Comparison of ENCODE assay signal across 18 mouse cellular contexts in the genomic region with DNA sequence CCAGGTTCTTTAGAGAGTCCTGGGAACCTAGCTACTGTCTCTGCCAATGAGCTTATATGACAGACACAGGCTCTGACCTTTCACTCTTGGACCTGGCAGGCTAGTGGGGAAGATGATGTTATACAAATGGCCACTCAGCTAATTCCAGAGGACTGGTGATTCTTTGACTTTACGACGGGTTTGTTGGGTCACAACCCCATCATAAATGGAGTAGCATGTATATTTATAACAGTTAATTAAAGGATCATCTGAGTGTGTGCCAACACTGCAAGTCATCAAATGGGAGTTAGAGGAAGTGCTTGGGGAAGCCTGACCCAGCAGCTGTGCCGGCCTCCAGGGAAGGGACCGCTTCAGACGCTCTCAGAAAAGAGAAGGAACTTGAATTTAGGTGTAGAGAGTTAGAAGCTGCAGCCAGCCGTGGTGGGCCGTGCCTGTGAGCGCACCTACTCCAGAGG. TPM values are rescaled to one million over a fixed set of nuclear protein-coding genes. Genes with fewer than 3 reads are reported as not detected.
DNase-seq lines count a peak whose midpoint lies in the region; ATAC-seq and TF ChIP-seq lines count a peak whose summit lies in the region.
"Had no signal": no experiment of that assay in that cellular context is flagged by ENCODE, and none has a peak within 500 bp of the region (broad histone marks: within the 10 kb centered on the region; RNA-seq: fewer than 3 reads in every experiment).

No protein-coding gene starts in this region.

- DNase-seq in heart, adult 8-10 months (ENCODE audit: low spot score): peak; percentile 5
- no peak for DNase-seq in heart, adult 11 months
- no peak for DNase-seq in lung, adult 18-20 months
- peak in 1 of 3 experiments; percentile 45 for DNase-seq in liver, embryonic 14.5 days (ENCODE audit: low read depth in 3 of 3, low spot score in 3 of 3)
- no peak for DNase-seq in stomach, postnatal 0 days (ENCODE audit: low spot score)
- no peak for DNase-seq in forebrain, embryonic 14.5 days (ENCODE audit: low spot score)
- DNase-seq in layer of hippocampus, postnatal 25 days (ENCODE audit: extremely low spot score in 1 of 2, low spot score in 1 of 2): no peak
- DNase-seq: adrenal gland, adult 8-10 months; cerebellum, adult 11-12 months; gastrocnemius, postnatal 14 days; heart, postnatal 36 days had no signal

- H3K27ac ChIP-seq in lung, embryonic 15.5 days: peak overlapping the region; percentile 57; the same call in 1 of the 2 replicates
- H3K27ac ChIP-seq in liver, embryonic 14.5 days: peak overlapping the region; percentile 96
- no peak overlapping the region for H3K27ac ChIP-seq in stomach, postnatal 0 days (replicated peaks)
- H3K27ac ChIP-seq in forebrain, embryonic 14.5 days (ENCODE audit: low read depth, low read length): no peak overlapping the region
- H3K27ac ChIP-seq: midbrain, embryonic 10.5 days; neural tube, embryonic 12.5 days had no signal

- H3K36me3 ChIP-seq in lung, embryonic 15.5 days: no peaks in the 10 kb centered on the region
- H3K36me3 ChIP-seq in liver, embryonic 14.5 days (replicated peaks; ENCODE audit: control insufficient read depth, insufficient read depth, low read depth): no peaks in the 10 kb centered on the region
- H3K36me3 ChIP-seq in stomach, postnatal 0 days (ENCODE audit: control insufficient read depth, insufficient read depth, low read length): no peaks in the 10 kb centered on the region
- H3K36me3 ChIP-seq in forebrain, embryonic 14.5 days (ENCODE audit: control insufficient read depth, insufficient read depth, low read length): no peaks in the 10 kb centered on the region
- H3K36me3 ChIP-seq: midbrain, embryonic 10.5 days; neural tube, embryonic 12.5 days had no signal

- H3K4me2 ChIP-seq in lung, embryonic 15.5 days: no peak overlapping the region
- peak overlapping the region; percentile 74 for H3K4me2 ChIP-seq in liver, embryonic 14.5 days (ENCODE audit: low read depth)
- H3K4me2 ChIP-seq in stomach, postnatal 0 days (replicated peaks; ENCODE audit: low read depth): no peak overlapping the region
- H3K4me2 ChIP-seq in forebrain, embryonic 14.5 days (ENCODE audit: low read length): no peak overlapping the region
- H3K4me2 ChIP-seq: neural tube, embryonic 12.5 days had no signal

- TF ChIP-seq EP300 in liver, embryonic 14.5 days (IDR thresholded peaks at IDR 0.05; ENCODE audit: low read depth): no peak
- TF ChIP-seq EP300 in stomach, postnatal 0 days (optimal IDR thresholded peaks at IDR 0.05): no peak

- H3K9me3 ChIP-seq in lung, embryonic 15.5 days: no peaks in the 10 kb centered on the region
- no peaks in the 10 kb centered on the region for H3K9me3 ChIP-seq in liver, embryonic 14.5 days (ENCODE audit: control insufficient read depth, low read length)
- H3K9me3 ChIP-seq in stomach, postnatal 0 days (ENCODE audit: control insufficient read depth, low read length): no peaks in the 10 kb centered on the region
- H3K9me3 ChIP-seq in forebrain, embryonic 14.5 days (replicated peaks; ENCODE audit: control insufficient read depth, low read length): no peaks in the 10 kb centered on the region
- H3K9me3 ChIP-seq: midbrain, embryonic 10.5 days; neural tube, embryonic 12.5 days had no signal

- peaks cover 18% of the 10 kb centered on the region for H3K4me1 ChIP-seq in lung, embryonic 15.5 days
- H3K4me1 ChIP-seq in liver, embryonic 14.5 days (replicated peaks; ENCODE audit: control insufficient read depth in 2 of 2, insufficient read depth in 2 of 2, low read length in 1 of 2): peaks cover 38 to 49% of the 10 kb centered on the region in 2 experiments
- no peaks in the 10 kb centered on the region; the same call in 1 of the 2 replicates for H3K4me1 ChIP-seq in stomach, postnatal 0 days (replicated peaks; ENCODE audit: control insufficient read depth, insufficient read depth)
- 0 out of 2 replicates have a peak, but pooled peaks cover 2% of the 10 kb centered on the region for H3K4me1 ChIP-seq in forebrain, embryonic 14.5 days (ENCODE audit: control insufficient read depth, insufficient read depth, low read length)
- H3K4me1 ChIP-seq: midbrain, embryonic 10.5 days; neural tube, embryonic 12.5 days had no signal

- peak; percentile 76 for ATAC-seq in lung, embryonic 15.5 days (ENCODE audit: borderline replicate concordance, extremely low read depth, low FRiP score, low TSS enrichment)
- ATAC-seq in liver, embryonic 14.5 days (ENCODE audit: insufficient read depth): peak; percentile 50
- ATAC-seq in stomach, postnatal 0 days (ENCODE audit: low FRiP score, low TSS enrichment): 0 out of 2 replicates have a peak, but pooled peaks have one; percentile 18
- ATAC-seq in forebrain, embryonic 14.5 days: no peak

- H3K9ac ChIP-seq in lung, embryonic 15.5 days: no peak overlapping the region
- peak overlapping the region; percentile 60 for H3K9ac ChIP-seq in liver, embryonic 14.5 days (replicated peaks)
- H3K9ac ChIP-seq in stomach, postnatal 0 days (ENCODE audit: low read length): no peak overlapping the region
- H3K9ac ChIP-seq in forebrain, embryonic 14.5 days (ENCODE audit: low read length): no peak overlapping the region
- H3K9ac ChIP-seq: neural tube, embryonic 12.5 days had no signal

- H3K27me3 ChIP-seq in lung, embryonic 15.5 days: no peaks in the 10 kb centered on the region
- no peaks in the 10 kb centered on the region for H3K27me3 ChIP-seq in liver, embryonic 14.5 days (ENCODE audit: control insufficient read depth, insufficient read depth, low read length)
- H3K27me3 ChIP-seq in stomach, postnatal 0 days (ENCODE audit: control insufficient read depth, insufficient read depth, low read length): no peaks in the 10 kb centered on the region
- H3K27me3 ChIP-seq in forebrain, embryonic 14.5 days (replicated peaks; ENCODE audit: control insufficient read depth, insufficient read depth, low read length): no peaks in the 10 kb centered on the region
- H3K27me3 ChIP-seq: neural tube, embryonic 12.5 days had no signal

- no peak overlapping the region for H3K4me3 ChIP-seq in lung, embryonic 15.5 days
- H3K4me3 ChIP-seq in liver, embryonic 14.5 days (ENCODE audit: insufficient read depth in 1 of 2, low read depth in 2 of 2, low read length in 2 of 2): no peak overlapping the region
- no peak overlapping the region for H3K4me3 ChIP-seq in stomach, postnatal 0 days (ENCODE audit: low read depth, low read length)
- H3K4me3 ChIP-seq in forebrain, embryonic 14.5 days (ENCODE audit: low read depth, low read length): no peak overlapping the region
- H3K4me3 ChIP-seq: midbrain, embryonic 10.5 days; neural tube, embryonic 12.5 days had no signal

- no peak for TF ChIP-seq CTCF in liver, embryonic 14.5 days (IDR thresholded peaks at IDR 0.05; ENCODE audit: low read depth)
- TF ChIP-seq CTCF in stomach, postnatal 0 days (IDR thresholded peaks at IDR 0.05; ENCODE audit: low read depth): no peak

- 37% methylated on average over 8 of the region's 8 CpGs for WGBS in lung, embryonic 15.5 days
- 42% methylated on average over 8 of the region's 8 CpGs for WGBS in liver, embryonic 14.5 days (ENCODE audit: insufficient replicate concordance)
- 57% methylated on average over 8 of the region's 8 CpGs for WGBS in stomach, postnatal 0 days
- WGBS in forebrain, embryonic 14.5 days: 81% methylated on average over 8 of the region's 8 CpGs

RNA-seq across cellular contexts. Expression of gene Gm14214, which starts 4.2 kb away (rescaled TPM):
- total RNA-seq in heart, adult 8-10 months (2022): not detected
- not detected in 2 replicates for polyA plus RNA-seq in lung, embryonic 15.5 days (2015; fragmentation: Nextera tagmentation; extraction: Ambion mirVana)
- polyA plus RNA-seq in liver, embryonic 14.5 days (2012; rRNA removed): not detected in 2 replicates
- polyA plus RNA-seq in liver, embryonic 14.5 days (2014; fragmentation: Nextera tagmentation; extraction: Ambion mirVana): not detected in 2 replicates
- polyA plus RNA-seq in stomach, postnatal 0 days (2015; fragmentation: Nextera tagmentation; extraction: Ambion mirVana): not detected in 2 replicates
- not detected in 2 replicates for polyA plus RNA-seq in forebrain, embryonic 14.5 days (2014; fragmentation: Nextera tagmentation; extraction: Ambion mirVana)
- not detected for total RNA-seq in layer of hippocampus, postnatal 25 days (2021)
- total RNA-seq: adrenal gland, adult 8-10 months; ES-E14; gastrocnemius, postnatal 14 days; heart, postnatal 36 days; layer of hippocampus, adult 18-20 months; left cerebral cortex, postnatal 25 days had no signal
- polyA plus RNA-seq: forebrain, embryonic 11.5 days; midbrain, embryonic 10.5 days; neural tube, embryonic 12.5 days had no signal

RNA-seq across cellular contexts. Expression of gene Raly, which starts 25.3 kb away (rescaled TPM):
- 10 to 100 TPM; 81.3 to 93.0 (median 90.0) TPM for total RNA-seq in heart, adult 8-10 months (2022)
- 42.2 and 48.0 TPM in 2 replicates for polyA plus RNA-seq in lung, embryonic 15.5 days (2015; fragmentation: Nextera tagmentation; extraction: Ambion mirVana)
- polyA plus RNA-seq in liver, embryonic 14.5 days (2012; rRNA removed): 204 and 237 TPM in 2 replicates
- 35.9 and 37.4 TPM in 2 replicates for polyA plus RNA-seq in liver, embryonic 14.5 days (2014; fragmentation: Nextera tagmentation; extraction: Ambion mirVana)
- polyA plus RNA-seq in stomach, postnatal 0 days (2015; fragmentation: Nextera tagmentation; extraction: Ambion mirVana): 16.8 and 18.7 TPM in 2 replicates
- 109 and 116 TPM in 2 replicates for polyA plus RNA-seq in forebrain, embryonic 14.5 days (2014; fragmentation: Nextera tagmentation; extraction: Ambion mirVana)
- 10 to 100 TPM; 70.8 to 74.2 TPM for total RNA-seq in layer of hippocampus, postnatal 25 days (2021)

RNA-seq across cellular contexts. Expression of gene a, which starts 25.6 kb away (rescaled TPM):
- total RNA-seq in heart, adult 8-10 months (2022): not detected
- 0.24 TPM in 1 of 2 replicates, not detected in the other for polyA plus RNA-seq in lung, embryonic 15.5 days (2015; fragmentation: Nextera tagmentation; extraction: Ambion mirVana)
- 0.25 TPM in 1 of 2 replicates, not detected in the other for polyA plus RNA-seq in liver, embryonic 14.5 days (2012; rRNA removed)
- polyA plus RNA-seq in liver, embryonic 14.5 days (2014; fragmentation: Nextera tagmentation; extraction: Ambion mirVana): 0.36 TPM in 1 of 2 replicates, not detected in the other
- polyA plus RNA-seq in stomach, postnatal 0 days (2015; fragmentation: Nextera tagmentation; extraction: Ambion mirVana): 0.41 and 0.65 TPM in 2 replicates
- polyA plus RNA-seq in forebrain, embryonic 14.5 days (2014; fragmentation: Nextera tagmentation; extraction: Ambion mirVana): 0.89 and 2.4 TPM in 2 replicates
- total RNA-seq in layer of hippocampus, postnatal 25 days (2021): not detected
- total RNA-seq: adrenal gland, adult 8-10 months; gastrocnemius, postnatal 14 days; heart, postnatal 36 days; layer of hippocampus, adult 18-20 months; left cerebral cortex, postnatal 25 days had no signal
- polyA plus RNA-seq: neural tube, embryonic 12.5 days had no signal

Comparison
In these comparisons a context has a peak if more than half of its experiments do, and no peak if none do; other contexts are left out.
1. H3K27ac ChIP-seq: peak in lung, embryonic 15.5 days (single experiment) and liver, embryonic 14.5 days (single experiment); none in stomach, postnatal 0 days (single experiment) and forebrain, embryonic 14.5 days (single experiment).